8 mouse cellular contexts compared by ENCODE assay signal in genomic region chr9:40730701-40731590, GRCm38 (mm10). TPM values are rescaled to one million over a fixed set of nuclear protein-coding genes. Genes with fewer than 3 reads are reported as not detected.
DNase-seq lines count a peak whose midpoint lies in the region; ATAC-seq and TF ChIP-seq lines count a peak whose summit lies in the region.

No protein-coding gene starts in this region.

- peak overlapping the region; percentile 42 to 52 for H3K4me3 ChIP-seq in ES-E14 (ENCODE audit: insufficient read depth in 1 of 2, low read depth in 1 of 2, low read length in 2 of 2, poor library complexity in 1 of 2, severe bottlenecking in 1 of 2)
- H3K4me3 ChIP-seq in forebrain, embryonic 10.5 days: peak overlapping the region; percentile 54
- H3K4me3 ChIP-seq in heart, postnatal 0 days (ENCODE audit: low read depth, low read length): peak overlapping the region; percentile 43
- H3K4me3 ChIP-seq in lung, embryonic 16.5 days (ENCODE audit: low read length): peak overlapping the region; percentile 54

- H3K4me2 ChIP-seq in heart, postnatal 0 days (ENCODE audit: low read depth, low read length): peak overlapping the region; percentile 71
- peak overlapping the region; percentile 84 for H3K4me2 ChIP-seq in lung, embryonic 16.5 days (ENCODE audit: low read depth, low read length)

- ATAC-seq in heart, postnatal 0 days (ENCODE audit: insufficient read depth, low read depth): peak; percentile 85
- peak; percentile 94 for ATAC-seq in lung, embryonic 16.5 days (ENCODE audit: low read depth)

- H3K9ac ChIP-seq in ES-E14 (ENCODE audit: insufficient read depth, low read depth, low read length, poor library complexity, severe bottlenecking): peak overlapping the region; percentile 35; the same call in 1 of the 2 replicates
- peak overlapping the region; percentile 27 for H3K9ac ChIP-seq in heart, postnatal 0 days (replicated peaks; ENCODE audit: low read depth, low read length)
- H3K9ac ChIP-seq in lung, embryonic 16.5 days (ENCODE audit: low read length): peak overlapping the region; percentile 70

- peaks cover 1 to 2% of the 10 kb centered on the region in 2 experiments; a peak in 1 of 4 replicates for H3K4me1 ChIP-seq in ES-E14 (ENCODE audit: control insufficient read depth in 2 of 2, insufficient read depth in 2 of 2, low read length in 2 of 2, poor library complexity in 1 of 2)
- peaks cover 27% of the 10 kb centered on the region for H3K4me1 ChIP-seq in forebrain, embryonic 10.5 days
- H3K4me1 ChIP-seq in heart, postnatal 0 days (ENCODE audit: control insufficient read depth, insufficient read depth): 0 out of 2 replicates have a peak, but pooled peaks cover 5% of the 10 kb centered on the region
- H3K4me1 ChIP-seq in lung, embryonic 16.5 days (replicated peaks; ENCODE audit: control insufficient read depth, insufficient read depth, low read length): peaks cover 10% of the 10 kb centered on the region

- TF ChIP-seq EP300 in heart, postnatal 0 days (IDR thresholded peaks at IDR 0.05; ENCODE audit: low read depth): no peak

- no peaks in the 10 kb centered on the region for H3K27me3 ChIP-seq in forebrain, embryonic 10.5 days (ENCODE audit: poor library complexity, severe bottlenecking)
- no peaks in the 10 kb centered on the region for H3K27me3 ChIP-seq in heart, postnatal 0 days (ENCODE audit: control insufficient read depth, insufficient read depth, low read length)
- no peaks in the 10 kb centered on the region for H3K27me3 ChIP-seq in lung, embryonic 16.5 days (ENCODE audit: control insufficient read depth, insufficient read depth, low read depth, low read length)

- no peaks in the 10 kb centered on the region for H3K9me3 ChIP-seq in ES-E14 (ENCODE audit: control insufficient read depth, insufficient read depth, low read depth, low read length)
- H3K9me3 ChIP-seq in forebrain, embryonic 10.5 days: no peaks in the 10 kb centered on the region
- no peaks in the 10 kb centered on the region for H3K9me3 ChIP-seq in heart, postnatal 0 days (replicated peaks; ENCODE audit: control insufficient read depth, low read length)
- H3K9me3 ChIP-seq in lung, embryonic 16.5 days (ENCODE audit: control insufficient read depth, low read length): no peaks in the 10 kb centered on the region

- H3K36me3 ChIP-seq in ES-E14 (ENCODE audit: control insufficient read depth, insufficient read depth, low read length, poor library complexity, severe bottlenecking): no peaks in the 10 kb centered on the region
- no peaks in the 10 kb centered on the region for H3K36me3 ChIP-seq in forebrain, embryonic 10.5 days (replicated peaks)
- no peaks in the 10 kb centered on the region for H3K36me3 ChIP-seq in heart, postnatal 0 days (replicated peaks; ENCODE audit: control insufficient read depth, insufficient read depth, low read length)
- H3K36me3 ChIP-seq in lung, embryonic 16.5 days (ENCODE audit: control insufficient read depth, insufficient read depth, low read length): no peaks in the 10 kb centered on the region

- in situ Hi-C loops in ES-E14 (cut with MboI; ENCODE audit: low sequenced_read_pairs in 2 of 2, unreplicated experiment in 2 of 2): no loop called here

- under 1% methylated on average over 35 of the region's 35 CpGs for WGBS in forebrain, embryonic 10.5 days
- under 1% methylated on average over 35 of the region's 35 CpGs for WGBS in heart, postnatal 0 days
- WGBS in lung, embryonic 16.5 days: under 1% methylated on average over 35 of the region's 35 CpGs

- no peak for TF ChIP-seq CTCF in brain, embryonic 14.5 days (IDR thresholded peaks at IDR 0.05; ENCODE audit: borderline replicate concordance, extremely low read depth, insufficient read depth, insufficient read length)
- TF ChIP-seq CTCF in heart, postnatal 0 days (IDR thresholded peaks at IDR 0.05; ENCODE audit: low read depth): no peak

- no peak overlapping the region for H3K27ac ChIP-seq in ES-E14 (ENCODE audit: insufficient read depth, low read depth, low read length, poor library complexity, severe bottlenecking)
- peak overlapping the region; percentile 90 for H3K27ac ChIP-seq in forebrain, embryonic 10.5 days
- H3K27ac ChIP-seq in heart, postnatal 0 days (ENCODE audit: low read depth): peak overlapping the region; percentile 31
- H3K27ac ChIP-seq in lung, embryonic 16.5 days (ENCODE audit: low read length): peak overlapping the region; percentile 91

- DNase-seq in ES-E14 (ENCODE audit: low read depth, low spot score): no peak
- peak; percentile 86 for DNase-seq in brain, embryonic 14.5 days (ENCODE audit: low read depth)
- DNase-seq in forebrain, embryonic 10.5 days (ENCODE audit: extremely low spot score, low spot score): peak; percentile 81
- DNase-seq in heart, postnatal 0 days (ENCODE audit: low spot score): peak; percentile 64
- peak; percentile 86 for DNase-seq in kidney, postnatal 14 days
- DNase-seq in ovary, adult 18-20 months (ENCODE audit: low spot score): peak; percentile 36
- peak; percentile 48 for DNase-seq in urinary bladder, postnatal 25 days (ENCODE audit: low spot score)

- TF ChIP-seq POLR2A in brain, embryonic 14.5 days (IDR thresholded peaks at IDR 0.05; ENCODE audit: borderline replicate concordance, extremely low read depth, insufficient read depth, insufficient read length, poor library complexity, severe bottlenecking): no peak

TF ChIP-seq in ES-E14, 5 proteins besides CTCF, POLR2A, EP300 and RAD21:
- no peak for TF ChIP-seq MAFK (IDR thresholded peaks at IDR 0.05; ENCODE audit: insufficient read depth, low read depth, low read length)
- no peak for TF ChIP-seq ZNF384 (IDR thresholded peaks at IDR 0.05; ENCODE audit: low read depth, low read length)
- TF ChIP-seq ZC3H11A (IDR thresholded peaks at IDR 0.05; ENCODE audit: borderline replicate concordance, low read depth, low read length): no peak
- TF ChIP-seq HCFC1 (IDR thresholded peaks at IDR 0.05; ENCODE audit: borderline replicate concordance, insufficient read depth, low read length): no peak
- no peak for TF ChIP-seq CHD2 (IDR thresholded peaks at IDR 0.05; ENCODE audit: low read depth, low read length)

RNA-seq across cellular contexts. Expression of gene Clmp, which starts 45.2 kb away (rescaled TPM):
- total RNA-seq in ES-E14 (2012; rRNA removed): 1.7 and 2.3 TPM in 2 replicates
- polyA plus RNA-seq in brain, embryonic 14.5 days (2012; rRNA removed): 31.6 and 48.4 TPM in 2 replicates
- 14.7 and 15.4 TPM in 2 replicates for polyA plus RNA-seq in forebrain, embryonic 10.5 days (2016; fragmentation: Nextera tagmentation; extraction: Ambion mirVana)
- 2.5 and 3.4 TPM in 2 replicates for total RNA-seq in heart, postnatal 0 days (2014; rRNA removed; ENCODE audit: low replicate concordance)
- 4.7 TPM in 2 replicates for polyA plus RNA-seq in heart, postnatal 0 days (2015; fragmentation: Nextera tagmentation; extraction: Ambion mirVana)
- polyA plus RNA-seq in lung, embryonic 16.5 days (2015; fragmentation: Nextera tagmentation; extraction: Ambion mirVana): 9.8 and 10.8 TPM in 2 replicates
